Mouse (Mus musculus) midbrain, embryonic 10.5 days (tissue): Measurements from ENCODE around the gene Gspt1. TPM values are rescaled to one million over a fixed set of nuclear protein-coding genes. Genes with fewer than 3 reads are reported as not detected.
A peak's percentile ranks its signal among the peaks of the same experiment; 100 is the strongest.
"Not testable (repeated sequence)": the region's sequence is repeated elsewhere in the genome, so short reads cannot be mapped to it uniquely, and the experiment has no call there.

Experiments
- DNase-seq: peaks from one replicate; pipeline ENCODE4 v3.0.0-alpha.2; 2017; ENCODE audit warnings: low spot score
- H3K27ac ChIP-seq: fragments of 300-500 bp; sonication (generic); replicated peaks from 2 replicates; pipeline ENCODE4 v1.5.1; 2016; ENCODE audit warnings: mild to moderate bottlenecking
- H3K27me3 ChIP-seq: fragments of 300-500 bp; sonication (generic); 2 replicates; pipeline ENCODE4 v1.6.1; 2016; ENCODE audit warnings: low read depth, mild to moderate bottlenecking; ENCODE audit not compliant: poor library complexity, severe bottlenecking
- H3K36me3 ChIP-seq: fragments of 300-500 bp; sonication (generic); 2 replicates; pipeline ENCODE4 v1.6.1; 2016; ENCODE audit warnings: mild to moderate bottlenecking, moderate library complexity
- H3K4me1 ChIP-seq: fragments of 300-500 bp; sonication (generic); 2 replicates; pipeline ENCODE4 v1.6.1; 2016
- H3K4me3 ChIP-seq: fragments of 300-500 bp; sonication (generic); 2 replicates; pipeline ENCODE4 v1.5.1; 2016; ENCODE audit warnings: mild to moderate bottlenecking, moderate library complexity
- H3K9me3 ChIP-seq: fragments of 300-500 bp; sonication (generic); replicated peaks from 2 replicates; pipeline ENCODE4 v1.6.1; 2016; ENCODE audit warnings: mild to moderate bottlenecking
- WGBS: fragments of 180-500 bp; shearing (Covaris S2); methylation state at CpG from one replicate; pipeline ENCODE4 v1.1.7; 2016; 5-methylcytosine and 5-hydroxymethylcytosine counted together
- polyA plus RNA-seq: library from polyadenylated mRNA; unstranded; fragments of >200 nt; fragmentation: Nextera tagmentation; extraction: Ambion mirVana; gene quantifications from 2 replicates; pipeline ENCODE4 v1.2.1, GENCODE M21; 2016

The Gspt1 gene
- 76.6 and 83.6 TPM in 2 replicates for polyA plus RNA-seq

DNA sequence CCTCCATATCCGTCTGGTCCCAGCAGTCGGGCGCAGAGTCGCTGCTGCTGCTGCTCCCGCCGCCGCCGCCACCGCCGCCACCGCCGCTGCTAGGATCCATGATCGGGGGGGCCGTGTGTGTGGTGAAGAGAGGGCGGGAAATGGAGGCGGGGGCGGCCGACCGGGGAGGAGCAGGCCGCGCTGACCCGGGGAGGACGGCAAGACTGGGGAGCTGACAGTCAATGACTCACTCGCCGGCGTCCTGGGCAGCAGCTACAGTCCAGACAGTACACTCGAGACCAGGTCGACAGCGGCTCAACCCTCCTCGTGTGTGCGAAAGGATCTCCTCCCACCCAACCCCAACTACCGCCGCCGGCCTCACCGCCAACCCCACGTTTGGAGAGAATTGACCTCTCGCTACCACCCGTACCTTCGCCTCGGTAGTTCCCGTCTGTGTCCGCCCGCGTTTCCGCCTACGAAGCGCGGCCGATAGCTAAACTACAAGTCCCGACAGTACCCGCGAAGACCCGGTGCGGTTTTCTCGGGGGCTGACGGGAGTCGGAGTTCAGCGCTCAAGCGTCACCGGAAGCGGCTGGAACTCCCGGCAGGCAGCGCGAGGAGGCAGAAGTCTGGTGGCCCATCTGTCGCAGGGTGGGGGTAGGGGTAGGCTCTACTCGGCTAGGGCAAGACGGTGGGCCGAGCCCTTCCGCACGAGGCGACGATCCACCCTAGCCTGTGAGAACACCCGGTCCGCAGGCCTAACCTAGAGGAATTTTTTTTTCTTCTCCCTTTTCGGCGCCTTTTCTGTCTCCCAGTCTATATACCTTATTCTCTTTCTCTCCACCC lies at the start of gene Gspt1:
Gene Gspt1 (minus strand): TSS at position 428 of the 825 bp plus-strand sequence.
- peaks cover 27% of the 10 kb centered on the region for H3K4me1 ChIP-seq
- no peaks in the 10 kb centered on the region for H3K9me3 ChIP-seq
- H3K27ac ChIP-seq: peak within 1 kb of the TSS; percentile 98
- H3K4me3 ChIP-seq: peak within 1 kb of the TSS; percentile 100
- DNase-seq: peak; percentile 99
- H3K27me3 ChIP-seq: no peaks in the 10 kb centered on the region
- peaks cover 6% of the 10 kb centered on the region for H3K36me3 ChIP-seq
- WGBS: under 1% methylated on average over 76 of the region's 76 CpGs

DNA sequence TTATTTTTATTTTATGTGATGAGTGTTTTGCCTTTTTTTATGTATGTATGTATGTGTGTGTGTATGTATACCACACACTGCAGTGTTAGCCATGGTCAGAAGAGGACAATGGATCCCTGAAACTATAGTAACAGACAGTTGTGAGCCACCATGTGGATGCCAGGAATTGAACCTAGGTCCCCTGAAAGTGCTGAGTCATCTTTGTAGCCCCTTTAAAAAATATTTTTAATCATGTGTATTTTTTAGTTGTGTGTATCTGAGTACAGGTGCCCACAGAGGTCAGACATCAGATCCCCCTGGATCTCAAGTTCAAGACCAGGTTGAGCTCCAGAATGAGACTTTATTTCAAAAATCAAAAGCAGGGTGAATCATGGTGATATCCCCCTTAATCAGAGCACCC lies 49.6 kb upstream of the Gspt1 start:
- Histone ChIP-seq H3K27ac (no peak overlapping the region), H3K4me1 (no peaks in the 10 kb centered on the region), H3K27me3 (no peaks in the 10 kb centered on the region), H3K36me3 (no peaks in the 10 kb centered on the region), H3K9me3 (no peaks in the 10 kb centered on the region), H3K4me3 (no peak overlapping the region)
- no peak for DNase-seq

DNA sequence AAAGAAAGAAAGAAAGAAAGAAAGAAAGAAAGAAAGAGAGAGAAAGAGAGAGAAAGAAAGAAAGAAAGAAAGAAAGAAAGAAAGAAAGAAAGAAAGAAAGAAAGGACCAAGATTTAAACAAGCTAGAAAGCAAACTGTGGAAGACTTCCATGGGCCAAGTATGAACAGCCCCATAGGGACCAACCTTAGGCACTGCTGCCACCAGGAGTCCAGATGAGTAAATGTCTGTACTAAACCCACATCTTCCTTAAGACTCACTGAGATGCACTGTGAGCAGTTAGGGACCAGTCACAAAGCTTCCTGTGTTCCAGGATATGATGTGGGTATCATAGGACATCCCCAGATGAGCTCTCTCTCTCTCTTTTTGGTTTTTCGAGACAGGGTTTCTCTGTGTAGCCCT lies 43.6 kb upstream of the Gspt1 start:
- not testable (repeated sequence) for H3K4me1 ChIP-seq, H3K27me3 ChIP-seq, DNase-seq, H3K9me3 ChIP-seq, H3K36me3 ChIP-seq, H3K27ac ChIP-seq, H3K4me3 ChIP-seq
- WGBS: 40% methylated on average over 1 of the region's 1 CpGs

- DNase-seq, H3K27me3 ChIP-seq, H3K9me3 ChIP-seq, H3K4me1 ChIP-seq, H3K36me3 ChIP-seq, H3K4me3 ChIP-seq, H3K27ac ChIP-seq: not testable (repeated sequence)
- WGBS: 73% methylated on average over 4 of the region's 4 CpGs
Observed at GRCm38 (mm10) chr16:11295583-11295982, 41.5 kb upstream of the Gspt1 start.

DNA sequence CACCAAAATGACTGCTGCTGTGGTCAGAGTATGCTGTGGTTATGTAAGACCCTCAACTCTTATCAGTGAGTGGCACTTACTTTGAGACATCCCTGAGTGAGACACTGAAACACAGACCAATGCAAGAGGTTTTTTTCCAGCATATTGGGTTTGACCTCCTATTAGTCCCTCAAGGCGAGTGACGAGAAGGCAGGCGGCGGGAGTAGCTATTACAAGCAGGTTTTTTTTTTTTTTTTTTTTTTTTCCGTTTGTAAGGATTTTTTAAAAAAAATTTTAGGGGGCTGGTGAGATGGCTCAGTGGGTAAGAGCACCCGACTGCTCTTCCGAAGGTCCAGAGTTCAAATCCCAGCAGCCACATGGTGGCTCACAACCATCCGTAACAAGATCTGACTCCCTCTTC lies 34.7 kb upstream of the Gspt1 start:
- H3K27ac ChIP-seq, H3K4me3 ChIP-seq, H3K4me1 ChIP-seq, H3K36me3 ChIP-seq, DNase-seq, H3K27me3 ChIP-seq: not testable (repeated sequence)
- WGBS: 87% methylated on average over 8 of the region's 8 CpGs
- peaks cover 10% of the 10 kb centered on the region; the same call in 1 of the 2 replicates for H3K9me3 ChIP-seq

GRCm38 (mm10) chr16:11285949-11286348 lies 31.8 kb upstream of the Gspt1 start:
- no peaks in the 10 kb centered on the region for H3K36me3 ChIP-seq
- DNase-seq: no peak
- H3K27me3 ChIP-seq: no peaks in the 10 kb centered on the region
- no peaks in the 10 kb centered on the region for H3K4me1 ChIP-seq
- no peak overlapping the region for H3K27ac ChIP-seq
- H3K9me3 ChIP-seq: peaks cover 10% of the 10 kb centered on the region; the same call in 1 of the 2 replicates
- 91% methylated on average over 2 of the region's 2 CpGs for WGBS
- H3K4me3 ChIP-seq: no peak overlapping the region

DNA sequence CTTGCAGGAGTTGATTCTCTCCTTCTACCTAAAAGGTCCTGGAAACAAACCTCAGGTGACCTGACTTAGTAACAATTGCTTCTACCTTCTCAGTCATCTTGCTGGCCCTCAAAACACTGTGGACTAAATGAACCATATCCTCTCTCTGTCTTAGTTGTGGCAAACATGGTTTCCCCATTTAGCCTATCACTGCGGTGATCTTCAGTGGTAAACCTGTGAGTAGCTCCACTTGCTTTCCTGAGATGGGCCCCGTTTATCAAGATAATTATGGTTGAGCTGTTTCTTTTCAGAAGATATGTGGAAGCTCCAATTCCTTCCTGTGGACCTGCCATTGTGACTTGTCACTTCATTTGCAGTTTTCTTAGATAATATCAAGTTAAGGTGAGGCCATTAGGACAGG lies 30.8 kb upstream of the Gspt1 start:
- Histone ChIP-seq H3K36me3 (no peaks in the 10 kb centered on the region), H3K4me1 (no peaks in the 10 kb centered on the region), H3K27me3 (no peaks in the 10 kb centered on the region), H3K27ac (no peak overlapping the region), H3K9me3 (peaks cover 3% of the 10 kb centered on the region; the same call in 1 of the 2 replicates), H3K4me3 (no peak overlapping the region)
- no peak for DNase-seq
- WGBS: 84% methylated on average over 2 of the region's 2 CpGs

- DNase-seq: no peak
- H3K36me3 ChIP-seq: no peaks in the 10 kb centered on the region
- no peaks in the 10 kb centered on the region for H3K27me3 ChIP-seq
- no peaks in the 10 kb centered on the region for H3K9me3 ChIP-seq
- H3K4me1 ChIP-seq: no peaks in the 10 kb centered on the region
- no peak overlapping the region for H3K4me3 ChIP-seq
- 85% methylated on average over 5 of the region's 5 CpGs for WGBS
- H3K27ac ChIP-seq: no peak overlapping the region
Observed at GRCm38 (mm10) chr16:11282655-11283232, 28.6 kb upstream of the Gspt1 start.

DNA sequence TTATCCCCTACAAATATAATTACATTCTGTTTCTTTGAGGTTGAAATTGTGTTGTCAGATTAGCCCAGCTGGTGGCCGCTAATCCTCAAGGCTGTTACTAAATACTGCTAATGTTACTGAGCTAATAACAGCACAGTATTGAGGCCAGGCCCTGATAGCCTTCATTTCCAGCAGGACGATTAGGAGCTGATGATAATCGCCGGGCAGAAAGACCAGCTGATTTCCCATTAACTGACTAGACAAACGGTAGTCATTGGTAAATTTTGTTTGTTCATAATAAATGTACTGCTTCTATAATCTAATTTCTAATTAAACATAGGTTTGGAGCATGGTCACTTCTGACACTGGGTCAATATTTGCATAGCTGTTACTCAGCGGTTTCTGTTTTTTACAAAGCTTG lies 24.7 kb upstream of the Gspt1 start:
- Histone ChIP-seq H3K4me3 (no peak overlapping the region), H3K9me3 (no peaks in the 10 kb centered on the region), H3K27me3 (no peaks in the 10 kb centered on the region), H3K4me1 (peaks cover 3% of the 10 kb centered on the region; the same call in 1 of the 2 replicates), H3K36me3 (no peaks in the 10 kb centered on the region), H3K27ac (no peak overlapping the region)
- no peak for DNase-seq
- WGBS: 73% methylated on average over 6 of the region's 6 CpGs

GRCm38 (mm10) chr16:11276888-11277287 lies 22.8 kb upstream of the Gspt1 start:
- 48% methylated on average over 3 of the region's 3 CpGs for WGBS
- Histone ChIP-seq H3K27ac (no peak overlapping the region), H3K27me3 (no peaks in the 10 kb centered on the region), H3K4me1 (peaks cover 9% of the 10 kb centered on the region), H3K36me3 (no peaks in the 10 kb centered on the region), H3K9me3 (no peaks in the 10 kb centered on the region), H3K4me3 (no peak overlapping the region)
- DNase-seq: no peak

DNA sequence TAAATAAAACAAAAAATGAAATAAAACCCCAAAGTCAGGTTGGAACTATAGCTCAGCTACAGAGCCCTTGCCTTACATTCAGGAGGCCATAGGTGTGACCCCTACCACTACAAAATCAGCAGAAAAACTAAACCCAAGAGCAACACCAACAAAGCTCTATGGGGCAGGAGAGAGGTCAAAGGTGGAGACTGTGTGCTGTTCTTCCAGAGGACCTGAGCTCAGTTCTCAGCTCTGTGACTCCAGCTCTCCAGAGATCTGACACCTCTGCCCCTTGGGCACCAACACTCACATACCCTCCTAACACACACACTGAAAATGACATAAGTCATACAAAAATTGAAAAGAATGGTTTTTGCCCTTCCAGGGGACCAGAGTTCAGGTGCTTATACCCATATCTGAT lies 16.9 kb upstream of the Gspt1 start:
- H3K36me3 ChIP-seq: no peaks in the 10 kb centered on the region
- H3K9me3 ChIP-seq: no peaks in the 10 kb centered on the region
- no peak overlapping the region for H3K4me3 ChIP-seq
- peaks cover 6% of the 10 kb centered on the region for H3K4me1 ChIP-seq
- no peak overlapping the region for H3K27ac ChIP-seq
- DNase-seq: no peak
- no peaks in the 10 kb centered on the region for H3K27me3 ChIP-seq

- DNase-seq: no peak
- Histone ChIP-seq H3K36me3 (no peaks in the 10 kb centered on the region), H3K4me3 (no peak overlapping the region), H3K27ac (no peak overlapping the region), H3K27me3 (no peaks in the 10 kb centered on the region), H3K9me3 (no peaks in the 10 kb centered on the region), H3K4me1 (peaks cover 6% of the 10 kb centered on the region)
- 83% methylated on average over 2 of the region's 2 CpGs for WGBS
Observed at GRCm38 (mm10) chr16:11270642-11271041, 16.5 kb upstream of the Gspt1 start.

DNA sequence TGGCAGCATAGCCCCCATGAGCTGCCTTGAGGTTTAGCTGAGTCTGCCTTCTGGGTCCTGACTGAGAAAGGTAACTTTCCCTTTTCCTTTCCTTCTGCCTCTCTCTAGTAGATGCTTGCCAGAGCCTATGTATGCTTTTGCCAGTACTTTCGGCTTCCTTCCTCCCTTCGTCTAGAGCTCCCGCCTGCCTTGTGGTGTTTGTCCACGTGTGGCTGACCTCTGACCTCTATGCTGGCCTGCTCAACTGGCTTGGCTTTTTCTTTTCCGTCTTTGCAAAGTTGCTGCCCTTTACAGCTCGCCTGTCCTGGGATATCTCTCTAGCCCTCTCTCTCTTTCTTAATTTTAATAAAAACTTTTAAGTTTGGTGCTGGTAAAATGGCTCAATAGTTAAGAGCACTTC lies 15.7 kb upstream of the Gspt1 start:
- peaks cover 6% of the 10 kb centered on the region for H3K4me1 ChIP-seq
- no peaks in the 10 kb centered on the region for H3K27me3 ChIP-seq
- DNase-seq: no peak
- no peak overlapping the region for H3K4me3 ChIP-seq
- WGBS: 42% methylated on average over 6 of the region's 6 CpGs
- H3K36me3 ChIP-seq: no peaks in the 10 kb centered on the region
- no peak overlapping the region for H3K27ac ChIP-seq
- H3K9me3 ChIP-seq: no peaks in the 10 kb centered on the region
